Mouse (Mus musculus) olfactory bulb, adult 2 months (tissue): ENCODE data around the gene Lrrc59. TPM values are rescaled to one million over a fixed set of nuclear protein-coding genes. Genes with fewer than 3 reads are reported as not detected.

Source experiments
- H3K27ac ChIP-seq: fragments of 200-500 bp; 2 replicates; pipeline ENCODE4 v1.5.1; 2012; ENCODE audit warnings: low read depth, low read length; ENCODE audit not compliant: insufficient read depth
- H3K4me1 ChIP-seq: fragments of 200-500 bp; 2 replicates; pipeline ENCODE4 v1.6.1; 2012; ENCODE audit warnings: low read length; ENCODE audit not compliant: control insufficient read depth, insufficient read depth
- H3K4me3 ChIP-seq: fragments of 200-500 bp; 2 replicates; pipeline ENCODE4 v1.5.1; 2012; ENCODE audit warnings: mild to moderate bottlenecking, low read depth, low read length, moderate library complexity; ENCODE audit not compliant: insufficient read depth
- CTCF ChIP-seq: fragments of 200-500 bp; IDR thresholded peaks from 2 replicates; pipeline ENCODE4 v1.5.1; 2012; ENCODE audit warnings: low read depth, mild to moderate bottlenecking, low read length, moderate library complexity; ENCODE audit not compliant: insufficient read depth
- POLR2A ChIP-seq: fragments of 200-500 bp; IDR thresholded peaks from 2 replicates; pipeline ENCODE4 v1.6.1; 2012; ENCODE audit warnings: mild to moderate bottlenecking, low read depth, low read length, moderate library complexity; ENCODE audit not compliant: insufficient read depth
- WGBS: fragments of 180-500 bp; shearing (Covaris S2); methylation state at CpG from one replicate; pipeline ENCODE4 v1.1.7; 2018; 5-methylcytosine and 5-hydroxymethylcytosine counted together
- polyA plus RNA-seq: library from polyadenylated mRNA; stranded (reverse); fragments of >200 nt; gene quantifications from 2 replicates; pipeline ENCODE4 v1.2.4, GENCODE M21; 2012; ENCODE audit warnings: low replicate concordance; ENCODE audit not compliant: missing spikeins, insufficient read depth, insufficient read length

Lrrc59 gene
- not detected in 2 replicates for polyA plus RNA-seq

DNA sequence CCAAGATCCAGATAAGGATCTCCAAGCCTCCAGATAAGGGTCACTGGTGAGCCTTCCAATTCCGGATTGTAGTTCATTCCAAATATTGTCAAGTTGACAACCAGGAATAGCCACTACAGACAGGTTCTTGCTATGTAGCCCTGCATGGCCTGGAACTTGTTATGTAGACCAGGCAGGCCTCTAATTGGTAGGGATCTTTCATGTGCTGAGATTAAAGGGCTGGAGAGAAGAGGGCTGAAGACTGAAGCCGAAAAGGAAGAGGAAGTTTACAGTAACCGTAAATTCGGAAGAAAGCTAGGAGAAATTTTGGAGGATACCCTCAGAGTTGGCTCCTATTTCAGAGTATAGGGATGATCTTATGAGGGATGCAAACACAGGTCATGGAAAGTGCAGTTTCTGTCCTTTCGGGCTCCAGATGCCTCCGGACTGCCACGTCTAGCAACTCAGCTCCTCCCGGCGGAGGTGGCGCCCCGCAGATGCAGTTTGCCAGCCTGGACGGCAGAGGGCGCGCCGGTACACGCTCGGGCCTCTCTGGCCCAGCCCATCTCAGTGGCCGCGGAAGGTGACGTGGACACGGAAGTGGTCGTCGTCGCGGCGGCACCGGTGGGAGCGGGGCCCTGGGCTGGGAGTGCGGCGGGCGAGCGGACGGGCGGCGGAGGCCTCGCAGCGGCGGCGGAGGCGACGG lies at the start of gene Lrrc59:
Gene Lrrc59 (plus strand): TSS at position 569 of the 685 bp plus-strand sequence.
- no peak within 1 kb of the TSS for H3K27ac ChIP-seq
- peak within 1 kb of the TSS; percentile 69 for H3K4me3 ChIP-seq
- WGBS = 5% methylated on average over 41 of the region's 41 CpGs
- TF ChIP-seq CTCF (peak; percentile 89), POLR2A (peak; percentile 60)
- peaks cover 10% of the 10 kb centered on the region for H3K4me1 ChIP-seq

DNA sequence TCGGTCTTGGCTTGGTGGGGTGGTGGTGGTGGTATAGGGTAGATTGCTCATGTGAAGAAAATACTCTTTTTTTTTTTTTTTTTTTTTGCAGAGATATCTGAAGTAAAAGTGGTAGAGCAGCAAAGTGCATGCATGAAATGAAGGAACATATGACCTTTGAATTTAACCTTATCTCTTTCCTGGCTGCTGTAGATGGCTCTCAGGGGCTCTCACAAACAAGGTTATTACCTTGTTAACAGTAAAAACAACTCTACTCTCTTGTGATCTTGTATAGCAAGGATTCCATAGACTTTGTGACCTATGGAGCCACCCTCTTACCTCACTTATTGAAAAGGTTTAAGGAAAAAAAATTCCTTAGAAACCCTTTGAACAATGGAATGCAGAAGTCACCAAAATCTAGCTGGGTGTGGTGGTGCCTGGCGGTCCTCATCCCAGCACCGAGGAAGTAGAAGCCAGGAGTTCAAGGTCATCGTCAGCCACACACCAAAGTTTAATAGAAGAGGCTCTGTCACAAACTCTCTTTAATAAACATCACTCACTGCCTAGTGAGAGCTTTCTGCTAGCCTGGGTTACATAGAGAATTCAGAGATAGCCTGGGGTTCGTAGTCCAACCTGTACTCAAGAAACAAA lies 49.3 kb upstream of the Lrrc59 start:
- Histone ChIP-seq H3K4me1 (no peaks in the 10 kb centered on the region), H3K4me3 (no peak overlapping the region), H3K27ac (no peak overlapping the region)
- WGBS = 92% methylated on average over 5 of the region's 5 CpGs
- TF ChIP-seq POLR2A = no peak
- no peak for TF ChIP-seq CTCF

DNA sequence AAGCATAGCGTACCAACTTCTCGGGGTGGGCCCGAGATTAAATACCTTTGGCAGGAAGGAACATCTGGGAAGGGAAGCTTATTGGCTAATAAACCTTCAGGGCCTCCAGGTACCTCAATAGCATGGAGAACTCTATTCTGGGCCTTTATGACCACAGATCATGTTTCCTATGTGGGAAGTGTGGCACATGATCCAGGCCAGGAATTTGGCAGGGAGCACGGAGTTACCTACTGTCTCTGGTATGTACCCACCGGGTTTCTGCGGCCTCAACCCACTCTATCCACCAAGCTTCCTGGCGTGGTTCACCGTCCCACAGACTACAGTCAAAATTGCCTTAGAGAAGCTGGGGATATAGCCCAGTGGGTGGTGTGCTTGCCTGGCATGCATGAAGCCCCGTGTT lies 44.5 kb upstream of the Lrrc59 start:
- H3K4me3 ChIP-seq = no peak overlapping the region
- TF ChIP-seq POLR2A (no peak), CTCF (no peak)
- no peak overlapping the region for H3K27ac ChIP-seq
- H3K4me1 ChIP-seq = no peaks in the 10 kb centered on the region
- WGBS = 93% methylated on average over 9 of the region's 9 CpGs

DNA sequence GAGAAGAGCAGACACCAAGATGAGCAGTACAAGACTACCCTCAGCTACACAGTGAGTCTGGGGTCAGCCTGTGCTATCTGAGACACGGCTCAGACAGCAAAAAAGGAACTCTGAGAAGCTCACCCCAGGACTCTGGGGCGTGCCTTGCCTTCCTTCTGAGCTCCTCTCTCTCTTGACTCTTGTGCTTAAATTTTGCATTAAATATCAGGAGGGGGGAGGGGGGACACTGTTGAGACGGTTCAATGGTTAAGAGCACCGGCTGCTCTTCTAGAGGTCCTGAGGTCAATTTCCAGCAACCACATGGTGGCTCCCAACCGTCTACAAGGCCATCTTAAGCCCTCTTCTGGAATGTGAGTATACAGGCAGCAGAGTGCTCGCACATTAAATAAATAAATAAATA lies 42.1 kb upstream of the Lrrc59 start:
- peaks cover 7% of the 10 kb centered on the region; the same call in 1 of the 2 replicates for H3K4me1 ChIP-seq
- TF ChIP-seq POLR2A = no peak
- TF ChIP-seq CTCF = no peak
- H3K4me3 ChIP-seq = no peak overlapping the region
- 94% methylated on average over 6 of the region's 6 CpGs for WGBS
- H3K27ac ChIP-seq = no peak overlapping the region

DNA sequence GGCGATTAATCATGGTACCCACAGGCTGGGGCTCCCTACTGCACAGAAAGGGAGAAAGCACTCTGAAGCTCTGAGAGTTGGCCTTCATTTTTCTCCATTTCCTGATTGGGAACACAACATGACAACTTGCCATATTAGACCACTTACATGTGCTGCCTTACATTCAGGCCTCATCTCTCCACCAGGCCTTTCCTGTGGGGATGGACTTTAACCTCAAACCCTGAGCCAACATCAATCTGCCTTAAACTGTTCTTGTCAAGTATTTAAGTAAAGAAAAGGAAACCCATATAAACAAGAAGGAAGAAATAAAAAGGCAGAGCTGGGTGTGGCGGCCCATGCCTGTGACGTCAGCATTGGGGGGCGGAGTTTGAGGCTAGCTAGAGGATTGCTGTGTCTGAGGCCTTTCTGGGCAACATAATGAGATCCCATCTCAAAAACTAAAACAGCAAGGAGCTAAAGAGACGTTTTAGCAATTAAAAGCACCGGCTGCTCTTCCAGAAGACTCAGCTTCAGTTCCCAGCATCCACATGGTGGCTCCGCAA lies 33.2 kb upstream of the Lrrc59 start:
- Histone ChIP-seq H3K4me3 (no peak overlapping the region), H3K27ac (no peak overlapping the region), H3K4me1 (peaks cover 7% of the 10 kb centered on the region; the same call in 1 of the 2 replicates)
- 68% methylated on average over 7 of the region's 7 CpGs for WGBS
- TF ChIP-seq POLR2A = no peak
- no peak for TF ChIP-seq CTCF

DNA sequence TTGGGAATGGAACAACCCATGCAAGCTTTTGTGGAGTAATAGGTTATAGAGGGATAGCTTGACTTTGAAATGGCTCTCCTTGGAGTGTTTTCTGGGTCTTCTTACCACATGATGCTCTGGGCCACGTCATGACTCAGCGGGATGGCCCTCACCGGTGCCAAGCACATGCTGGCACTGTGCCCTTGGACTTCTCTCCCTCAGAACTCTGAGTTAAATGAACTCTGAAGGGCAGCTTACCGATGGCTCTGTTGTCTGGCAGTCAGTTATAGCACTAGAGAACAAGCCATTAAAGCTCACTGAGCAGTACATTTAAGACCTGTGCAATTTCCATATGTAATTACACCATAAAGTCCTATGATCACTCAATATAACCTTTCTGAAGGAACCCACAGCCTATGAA lies 32.2 kb upstream of the Lrrc59 start:
- Histone ChIP-seq H3K27ac (no peak overlapping the region), H3K4me1 (peaks cover 4% of the 10 kb centered on the region), H3K4me3 (no peak overlapping the region)
- TF ChIP-seq CTCF (no peak), POLR2A (no peak)
- 46% methylated on average over 4 of the region's 4 CpGs for WGBS

DNA sequence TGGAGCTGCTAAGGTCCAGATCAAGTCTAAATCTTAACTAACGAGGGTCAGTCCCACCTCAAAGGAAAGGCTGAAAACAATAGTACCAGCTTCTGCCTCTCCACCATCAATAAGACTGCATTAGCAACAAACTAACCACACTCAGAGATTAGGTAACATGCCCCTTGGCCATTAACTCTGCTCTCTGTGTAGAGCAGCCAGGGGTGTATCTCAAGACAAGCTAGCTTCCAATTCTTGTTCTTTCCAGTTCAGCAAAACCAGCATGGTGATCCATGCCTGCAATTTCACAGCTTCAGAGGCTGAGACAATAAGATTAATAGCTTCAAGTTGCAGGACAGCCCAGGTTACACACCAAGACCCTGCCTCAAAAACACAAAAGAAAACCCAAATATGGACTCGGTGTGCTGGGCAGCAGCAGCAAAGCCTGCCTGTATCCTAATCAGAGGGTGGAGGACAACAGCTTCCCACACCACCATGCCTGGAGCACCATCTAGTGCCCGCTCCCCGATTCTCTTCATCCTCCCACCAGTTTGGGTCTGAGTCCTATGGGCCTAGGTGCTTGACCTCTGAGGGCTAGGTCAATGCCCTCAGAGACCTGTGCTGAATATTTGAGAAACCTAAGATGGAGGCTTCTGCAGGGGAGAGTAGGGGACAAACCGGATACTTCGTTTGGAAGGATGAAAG lies 31.0 kb upstream of the Lrrc59 start:
- WGBS = 74% methylated on average over 6 of the region's 6 CpGs
- TF ChIP-seq POLR2A = no peak
- TF ChIP-seq CTCF = no peak
- Histone ChIP-seq H3K4me1 (peaks cover 4% of the 10 kb centered on the region), H3K27ac (no peak overlapping the region), H3K4me3 (no peak overlapping the region)

DNA sequence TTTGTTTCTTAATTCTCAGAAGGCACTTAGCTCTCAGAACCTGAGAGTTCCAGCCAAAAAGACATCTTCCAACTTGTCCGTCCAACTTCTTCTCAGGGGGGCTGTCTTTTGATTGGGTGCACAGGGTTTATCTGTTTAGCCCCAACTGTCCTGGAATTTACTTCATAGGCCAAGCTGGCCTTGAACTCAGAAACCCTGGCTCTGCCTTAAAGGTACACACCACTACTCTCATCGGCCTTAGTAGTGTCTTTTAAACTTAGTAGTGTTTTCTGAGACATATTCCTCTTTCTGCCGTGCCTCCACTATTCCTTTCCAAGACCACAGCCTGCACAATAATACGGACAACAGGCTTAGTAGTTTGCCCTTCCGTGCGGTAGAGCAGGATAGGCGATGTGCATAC lies 29.1 kb upstream of the Lrrc59 start:
- Histone ChIP-seq H3K4me1 (peaks cover 4% of the 10 kb centered on the region), H3K27ac (no peak overlapping the region), H3K4me3 (no peak overlapping the region)
- no peak for TF ChIP-seq CTCF
- no peak for TF ChIP-seq POLR2A
- 88% methylated on average over 7 of the region's 7 CpGs for WGBS
